Mouse (Mus musculus) hindbrain, embryonic 11.5 days (tissue): ENCODE results near the gene Mzf1. TPM values are rescaled to one million over a fixed set of nuclear protein-coding genes. Genes with fewer than 3 reads are reported as not detected.

Experiments
- ATAC-seq: fragments of 200-750 bp; cut with Nextera tagmentation; 2 replicates; pipeline ENCODE4 v1.8.0; 2017; ENCODE audit warnings: mild to moderate bottlenecking, moderate TSS enrichment, moderate library complexity; ENCODE audit not compliant: low FRiP score
- DNase-seq: peaks from one replicate; pipeline ENCODE4 v3.0.0-alpha.2; 2015; ENCODE audit warnings: low spot score
- H3K27ac ChIP-seq: fragments of 300-500 bp; sonication (generic); 2 replicates; pipeline ENCODE4 v1.5.1; 2014; ENCODE audit warnings: mild to moderate bottlenecking, low read depth, low read length
- H3K27me3 ChIP-seq: fragments of 300-500 bp; sonication (generic); 2 replicates; pipeline ENCODE4 v1.6.1; 2014; ENCODE audit warnings: mild to moderate bottlenecking, low read length, moderate library complexity, mixed read lengths; ENCODE audit not compliant: control insufficient read depth, insufficient read depth
- H3K36me3 ChIP-seq: fragments of 300-500 bp; sonication (generic); 2 replicates; pipeline ENCODE4 v1.6.1; 2014; ENCODE audit warnings: mild to moderate bottlenecking, low read length, moderate library complexity, mixed read lengths; ENCODE audit not compliant: control insufficient read depth, insufficient read depth
- H3K4me1 ChIP-seq: fragments of 300-500 bp; sonication (generic); replicated peaks from 2 replicates; pipeline ENCODE4 v1.6.1; 2014; ENCODE audit warnings: low read length, mixed read lengths; ENCODE audit not compliant: control insufficient read depth, insufficient read depth
- H3K4me2 ChIP-seq: fragments of 300-500 bp; sonication (generic); replicated peaks from 2 replicates; pipeline ENCODE4 v1.6.1; 2014; ENCODE audit warnings: mild to moderate bottlenecking, low read depth, low read length
- H3K4me3 ChIP-seq: fragments of 300-500 bp; sonication (generic); 2 replicates; pipeline ENCODE4 v1.5.1; 2014; ENCODE audit warnings: low read depth, low read length
- H3K9ac ChIP-seq: fragments of 300-500 bp; sonication (generic); 2 replicates; pipeline ENCODE4 v1.6.1; 2014; ENCODE audit warnings: low read depth, low read length
- H3K9me3 ChIP-seq: fragments of 300-500 bp; sonication (generic); 2 replicates; pipeline ENCODE4 v1.6.1; 2016; ENCODE audit warnings: low read length; ENCODE audit not compliant: control insufficient read depth
- WGBS: fragments of 180-500 bp; shearing (Covaris S2); extraction: QIAGEN DNeasy Blood & Tissue Kit; methylation state at CpG from one replicate; pipeline ENCODE4 v1.1.7; 2014; 5-methylcytosine and 5-hydroxymethylcytosine counted together
- polyA plus RNA-seq: library from polyadenylated mRNA; unstranded; fragments of >200 nt; fragmentation: Nextera tagmentation; extraction: Ambion mirVana; gene quantifications from 2 replicates; pipeline ENCODE4 v1.2.1, GENCODE M21; 2014

The Mzf1 gene
- polyA plus RNA-seq, 1 experiment from 2014 or later = 2.4 TPM

DNA sequence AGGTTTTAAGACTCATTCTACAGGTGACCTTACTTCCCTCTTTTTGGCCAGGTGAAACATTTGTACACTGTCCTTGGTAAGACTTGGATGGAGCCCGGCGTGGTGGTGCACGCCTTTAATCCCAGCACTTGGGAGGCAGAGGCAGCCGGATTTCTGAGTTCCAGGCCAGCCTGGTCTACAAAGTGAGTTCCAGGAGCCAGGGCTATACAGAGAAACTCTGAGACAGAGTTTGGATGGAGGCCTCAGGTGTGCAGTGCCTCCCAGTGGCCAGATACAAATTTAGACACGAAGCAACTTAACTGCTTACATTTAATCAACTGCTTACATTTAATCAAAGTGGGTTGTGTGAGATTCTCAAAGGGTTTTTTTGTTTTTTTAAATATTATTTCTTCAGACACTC, 23.5 kb downstream of the Mzf1 start:
- Histone ChIP-seq H3K36me3 (peaks cover 38% of the 10 kb centered on the region), H3K4me2 (no peak overlapping the region), H3K4me1 (peaks cover 13% of the 10 kb centered on the region; the same call in 1 of the 2 replicates), H3K9me3 (no peaks in the 10 kb centered on the region), H3K9ac (no peak overlapping the region), H3K4me3 (no peak overlapping the region), H3K27me3 (no peaks in the 10 kb centered on the region), H3K27ac (no peak overlapping the region)
- WGBS = 75% methylated on average over 5 of the region's 5 CpGs
- no peak for DNase-seq
- no peak for ATAC-seq

DNA sequence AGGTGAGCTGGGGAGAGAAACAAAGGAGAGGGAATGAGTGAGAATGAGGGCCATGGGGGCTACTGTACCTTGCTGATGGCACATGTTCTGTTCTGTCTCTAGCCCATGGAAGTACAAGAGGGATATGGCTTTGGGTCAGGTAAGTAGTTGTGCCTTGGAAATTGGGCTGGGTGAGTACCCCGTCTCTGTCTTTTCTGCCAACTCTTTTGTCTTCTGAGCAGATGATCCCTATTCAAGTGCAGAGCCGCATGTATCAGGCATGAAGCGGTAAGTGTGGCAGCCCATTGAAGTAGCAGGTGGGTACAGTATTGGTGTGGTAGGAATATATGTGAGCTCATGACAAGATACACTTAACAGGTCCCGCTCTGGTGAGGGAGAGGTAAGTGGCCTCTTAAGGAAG, 25.6 kb downstream of the Mzf1 start:
- H3K36me3 ChIP-seq = peaks cover 37% of the 10 kb centered on the region
- no peak overlapping the region for H3K4me2 ChIP-seq
- no peaks in the 10 kb centered on the region for H3K9me3 ChIP-seq
- no peak overlapping the region for H3K4me3 ChIP-seq
- peaks cover 16% of the 10 kb centered on the region; the same call in 1 of the 2 replicates for H3K4me1 ChIP-seq
- H3K27me3 ChIP-seq = no peaks in the 10 kb centered on the region
- ATAC-seq = no peak
- no peak overlapping the region for H3K9ac ChIP-seq
- WGBS = 94% methylated on average over 4 of the region's 4 CpGs
- DNase-seq = no peak
- no peak overlapping the region for H3K27ac ChIP-seq

DNA sequence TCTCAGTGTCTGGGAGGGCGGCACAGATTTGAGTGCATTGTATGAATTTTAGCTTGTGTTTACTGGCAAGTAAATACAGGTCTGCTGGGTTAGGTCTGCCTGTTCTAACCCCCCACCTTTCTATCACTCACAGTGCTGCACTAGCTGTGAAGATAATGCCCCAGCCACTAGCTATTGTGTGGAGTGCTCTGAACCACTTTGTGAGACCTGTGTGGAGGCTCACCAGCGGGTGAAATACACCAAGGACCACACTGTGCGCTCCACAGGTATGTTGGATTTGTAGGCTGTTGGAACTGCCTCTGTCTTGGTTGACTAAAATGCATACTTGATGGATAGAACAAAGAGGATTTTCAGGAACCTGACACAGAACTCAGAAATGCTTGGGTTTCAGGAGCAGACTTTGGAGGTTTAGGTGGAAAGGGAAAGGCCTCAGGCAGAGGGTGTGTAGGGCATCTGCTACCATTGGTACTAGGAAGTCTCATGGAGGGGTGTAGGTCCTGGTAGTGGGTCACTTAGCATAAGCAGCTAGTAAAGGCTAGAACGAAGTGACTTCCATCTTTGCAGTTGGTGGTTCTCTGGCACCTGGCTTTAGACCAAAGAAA, 29.0 kb downstream of the Mzf1 start:
- no peak for DNase-seq
- WGBS = 33% methylated on average over 4 of the region's 4 CpGs

DNA sequence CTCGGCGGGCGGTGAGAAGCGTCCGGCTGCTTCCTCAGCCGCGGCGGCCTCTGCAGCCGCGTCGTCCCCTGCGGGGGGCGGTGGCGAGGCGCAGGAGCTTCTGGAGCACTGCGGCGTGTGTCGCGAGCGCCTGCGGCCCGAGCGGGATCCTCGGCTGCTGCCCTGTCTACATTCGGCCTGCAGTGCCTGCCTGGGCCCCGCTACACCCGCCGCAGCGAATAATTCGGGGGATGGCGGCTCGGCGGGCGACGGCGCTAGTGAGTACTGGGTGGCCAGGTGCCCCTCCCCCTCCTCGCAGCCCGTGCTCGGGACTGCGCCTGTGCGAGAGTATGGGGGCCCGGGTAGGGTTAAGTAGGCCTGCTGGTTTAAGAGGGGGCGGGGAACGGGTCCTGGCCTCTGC, 29.8 kb downstream of the Mzf1 start:
- WGBS = 0% methylated on average over 34 of the region's 44 CpGs
- ATAC-seq (peak; percentile 69), DNase-seq (peak; percentile 81)
- H3K27me3 ChIP-seq = no peaks in the 10 kb centered on the region
- H3K36me3 ChIP-seq = peaks cover 30% of the 10 kb centered on the region
- H3K27ac ChIP-seq = peak overlapping the region; percentile 100
- peaks cover 8% of the 10 kb centered on the region; the same call in 1 of the 2 replicates for H3K4me1 ChIP-seq
- peak overlapping the region; percentile 99 for H3K4me2 ChIP-seq
- no peaks in the 10 kb centered on the region for H3K9me3 ChIP-seq
- peak overlapping the region; percentile 97 for H3K9ac ChIP-seq
- peak overlapping the region; percentile 94 for H3K4me3 ChIP-seq

More for the DNA sequence above, 29.0 kb downstream of the Mzf1 start:
- Histone ChIP-seq H3K27me3 (no peaks in the 10 kb centered on the region), H3K9me3 (no peaks in the 10 kb centered on the region), H3K4me2 (peak overlapping the region; percentile 99), H3K27ac (peak overlapping the region; percentile 100; the same call in 1 of the 2 replicates), H3K9ac (peak overlapping the region; percentile 97), H3K4me3 (peak overlapping the region; percentile 94), H3K36me3 (peaks cover 31% of the 10 kb centered on the region), H3K4me1 (peaks cover 8% of the 10 kb centered on the region; the same call in 1 of the 2 replicates)
- no peak for ATAC-seq

DNA sequence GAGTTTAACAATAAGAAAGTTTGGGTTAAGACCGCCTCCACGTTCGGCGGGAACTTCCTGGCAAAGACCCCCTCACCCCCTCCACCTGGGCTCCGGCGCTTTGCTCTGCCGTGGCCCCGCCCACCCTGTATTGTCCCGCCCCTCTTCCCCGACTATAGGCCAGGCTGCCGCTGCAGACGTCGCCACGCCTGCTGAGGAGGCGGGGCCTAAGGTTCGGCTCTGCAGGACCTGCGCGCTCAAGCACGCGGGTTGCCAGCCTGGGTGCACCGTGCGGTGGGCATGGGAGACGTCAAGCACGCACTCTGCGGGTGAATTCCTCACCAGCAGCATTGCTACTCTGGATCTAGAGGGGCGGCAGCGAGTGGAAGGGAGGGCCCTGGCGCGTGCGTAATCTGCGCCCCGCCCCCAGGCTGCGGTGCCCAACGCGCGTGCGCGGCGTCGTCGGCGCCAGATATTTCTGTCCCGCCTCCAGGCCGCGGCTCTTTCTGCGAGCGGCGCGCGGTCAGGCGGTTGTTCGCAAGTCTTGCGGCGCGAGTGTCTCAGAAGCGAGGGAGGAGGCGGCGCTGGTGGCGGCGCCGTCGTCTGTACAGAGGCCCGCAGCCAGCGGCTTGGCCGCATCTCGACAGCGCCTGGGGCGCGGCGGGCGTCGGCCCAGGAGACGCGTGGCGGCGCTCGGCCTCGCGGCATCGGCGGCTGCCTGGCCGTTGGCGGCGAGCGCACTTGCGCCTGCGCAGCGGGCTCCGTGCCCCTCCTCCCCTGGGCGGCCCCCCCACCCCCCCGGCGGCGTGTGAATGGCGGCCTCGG, 30.4 kb downstream of the Mzf1 start:
- H3K27ac ChIP-seq = peak overlapping the region; percentile 100
- peak overlapping the region; percentile 94 for H3K4me3 ChIP-seq
- ATAC-seq (peak; percentile 83), DNase-seq (peak; percentile 96)
- H3K4me1 ChIP-seq = peaks cover 8% of the 10 kb centered on the region; the same call in 1 of the 2 replicates
- H3K4me2 ChIP-seq = peak overlapping the region; percentile 99
- under 1% methylated on average over 57 of the region's 95 CpGs for WGBS
- no peaks in the 10 kb centered on the region for H3K9me3 ChIP-seq
- no peaks in the 10 kb centered on the region for H3K27me3 ChIP-seq
- H3K36me3 ChIP-seq = peaks cover 24% of the 10 kb centered on the region
- H3K9ac ChIP-seq = peak overlapping the region; percentile 97

DNA sequence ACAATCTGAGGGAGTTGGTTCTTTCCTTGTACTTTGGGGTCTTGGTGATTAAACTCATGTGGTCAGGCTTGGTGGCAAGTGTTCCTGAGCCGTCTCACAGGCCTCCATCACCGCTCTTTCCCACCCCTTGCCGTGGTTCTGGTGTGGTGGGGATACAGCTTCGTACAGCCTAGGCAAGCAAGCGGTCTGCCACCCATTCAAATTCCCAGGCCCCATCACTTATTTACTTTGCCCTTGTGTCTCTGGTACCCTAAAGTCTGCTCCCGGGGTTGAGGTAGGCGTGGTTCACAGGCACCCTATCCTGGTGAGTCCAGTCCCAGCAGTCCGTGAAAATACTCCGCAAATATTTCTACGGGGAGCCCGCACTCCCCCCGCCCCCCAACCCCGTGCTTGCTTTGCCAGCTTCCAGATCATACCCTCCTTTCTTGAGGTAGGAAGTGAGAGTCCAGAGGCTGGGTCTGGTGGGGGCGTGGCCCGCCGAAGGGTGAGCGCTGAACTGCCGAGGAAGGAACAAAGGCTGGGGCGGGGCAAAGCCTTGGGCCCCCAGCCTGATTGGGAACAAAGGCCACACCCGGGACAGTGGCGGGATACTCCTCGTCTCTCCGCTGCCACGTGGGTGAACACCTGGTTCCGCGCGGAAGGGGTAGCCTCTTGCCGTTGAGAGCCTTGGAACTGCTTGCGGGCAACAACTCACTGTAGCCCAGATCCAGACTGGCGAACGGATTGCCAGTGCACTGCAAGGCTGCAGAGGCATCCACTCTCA, 31.6 kb downstream of the Mzf1 start:
- peak overlapping the region; percentile 68 for H3K9ac ChIP-seq
- H3K9me3 ChIP-seq = no peaks in the 10 kb centered on the region
- H3K4me2 ChIP-seq = peak overlapping the region; percentile 99
- H3K36me3 ChIP-seq = peaks cover 12% of the 10 kb centered on the region
- DNase-seq (peak; percentile 91), ATAC-seq (peak; percentile 73)
- peaks cover 8% of the 10 kb centered on the region; the same call in 1 of the 2 replicates for H3K4me1 ChIP-seq
- peak overlapping the region; percentile 100 for H3K27ac ChIP-seq
- 4% methylated on average over 31 of the region's 31 CpGs for WGBS
- no peaks in the 10 kb centered on the region for H3K27me3 ChIP-seq
- H3K4me3 ChIP-seq = peak overlapping the region; percentile 94

DNA sequence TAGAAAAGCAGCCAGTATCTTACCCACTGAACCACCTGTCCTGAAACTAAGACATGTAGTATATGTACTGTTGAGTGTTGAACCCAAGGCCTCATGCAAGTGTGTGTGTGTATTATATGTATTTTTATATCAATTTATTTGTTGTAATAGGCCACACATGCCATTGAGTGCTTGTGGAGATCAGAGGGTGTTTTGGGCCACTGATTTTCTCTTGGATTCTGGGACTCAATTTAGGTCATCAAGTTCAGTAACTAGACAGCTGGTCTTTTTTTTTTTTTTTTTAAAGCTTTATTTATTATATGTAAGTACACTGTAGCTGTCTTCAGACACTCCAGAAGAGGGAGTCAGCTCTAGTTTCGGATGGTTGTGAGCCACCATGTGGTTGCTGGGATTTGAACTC, 39.3 kb downstream of the Mzf1 start:
- DNase-seq (no peak), ATAC-seq (no peak)
- no peaks in the 10 kb centered on the region for H3K36me3 ChIP-seq
- no peak overlapping the region for H3K27ac ChIP-seq
- no peak overlapping the region for H3K4me3 ChIP-seq
- WGBS = 93% methylated on average over 1 of the region's 1 CpGs
- H3K27me3 ChIP-seq = no peaks in the 10 kb centered on the region
- no peak overlapping the region for H3K9ac ChIP-seq
- H3K4me1 ChIP-seq = 0 out of 2 replicates have a peak, but pooled peaks cover 2% of the 10 kb centered on the region
- no peaks in the 10 kb centered on the region for H3K9me3 ChIP-seq
- H3K4me2 ChIP-seq = no peak overlapping the region

DNA sequence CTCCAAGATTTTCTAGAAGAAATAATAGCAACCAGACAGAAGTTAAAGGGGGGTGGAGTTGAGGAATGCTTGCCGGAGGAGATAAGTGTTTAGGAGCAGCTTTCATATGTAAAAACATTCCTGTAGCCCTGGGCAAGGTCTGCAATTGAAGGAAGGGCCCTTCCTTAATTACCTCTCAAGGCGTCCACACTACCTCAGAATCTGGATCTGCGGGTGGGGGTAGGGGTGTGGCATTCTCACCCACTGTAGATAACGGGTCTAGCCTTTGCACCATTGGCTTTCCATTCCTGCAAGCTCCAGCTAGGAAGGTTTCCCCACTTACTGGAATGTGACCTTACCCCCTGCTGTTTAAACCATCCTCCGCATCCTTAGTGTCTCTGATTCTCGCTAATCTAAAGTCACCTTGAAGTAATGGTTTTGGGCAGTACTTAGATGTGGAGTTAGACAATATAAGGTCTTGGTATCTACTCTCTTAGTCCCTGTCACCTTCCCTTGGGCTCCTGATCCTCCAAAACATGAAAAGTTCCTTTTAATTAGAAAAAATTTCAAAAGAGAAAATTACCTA, 40.2 kb downstream of the Mzf1 start:
- WGBS = 35% methylated on average over 6 of the region's 6 CpGs
- Histone ChIP-seq H3K27me3 (no peaks in the 10 kb centered on the region), H3K9me3 (no peaks in the 10 kb centered on the region), H3K4me3 (no peak overlapping the region), H3K4me1 (0 out of 2 replicates have a peak, but pooled peaks cover 2% of the 10 kb centered on the region), H3K4me2 (no peak overlapping the region), H3K27ac (no peak overlapping the region), H3K36me3 (no peaks in the 10 kb centered on the region), H3K9ac (no peak overlapping the region)
- DNase-seq (no peak), ATAC-seq (no peak)
